Mouse (Mus musculus): ENCODE measurements around the gene Cd200r3.

The Cd200r3 gene

DNA sequence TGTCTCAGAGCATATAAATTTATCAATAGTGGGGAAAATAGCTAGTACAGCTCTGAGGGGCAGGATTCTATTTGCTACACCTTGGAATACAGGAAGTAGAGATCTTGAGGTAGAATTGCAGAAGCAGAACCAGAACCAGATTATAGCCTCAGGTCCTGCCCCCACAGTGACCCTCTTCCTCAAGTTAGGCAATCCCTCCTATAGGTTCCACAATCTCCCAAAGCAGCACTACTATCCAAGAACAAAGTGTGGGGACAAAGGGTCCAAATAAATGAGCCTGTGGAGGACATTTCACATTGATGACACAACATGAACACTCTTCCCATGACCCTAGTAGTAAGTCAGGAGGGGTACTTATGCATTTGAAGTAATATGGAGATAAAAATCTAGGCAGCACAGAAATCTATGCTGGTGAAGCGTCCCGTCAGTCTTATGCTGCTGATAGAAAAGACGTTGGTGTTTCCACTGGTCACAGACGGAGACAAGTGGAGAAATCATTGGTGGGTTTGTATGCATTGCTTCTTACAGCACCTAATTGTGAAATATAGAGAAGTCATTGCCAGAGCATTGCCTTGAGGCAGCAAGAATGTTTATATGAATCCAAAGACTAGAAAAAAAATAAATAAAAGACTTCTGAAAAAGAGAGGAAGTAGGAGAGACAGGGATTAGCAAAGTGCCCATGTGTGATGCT, 45.3 kb downstream of the Cd200r3 start:
- no peak for DNase-seq (ENCODE audit: low spot score)

DNA sequence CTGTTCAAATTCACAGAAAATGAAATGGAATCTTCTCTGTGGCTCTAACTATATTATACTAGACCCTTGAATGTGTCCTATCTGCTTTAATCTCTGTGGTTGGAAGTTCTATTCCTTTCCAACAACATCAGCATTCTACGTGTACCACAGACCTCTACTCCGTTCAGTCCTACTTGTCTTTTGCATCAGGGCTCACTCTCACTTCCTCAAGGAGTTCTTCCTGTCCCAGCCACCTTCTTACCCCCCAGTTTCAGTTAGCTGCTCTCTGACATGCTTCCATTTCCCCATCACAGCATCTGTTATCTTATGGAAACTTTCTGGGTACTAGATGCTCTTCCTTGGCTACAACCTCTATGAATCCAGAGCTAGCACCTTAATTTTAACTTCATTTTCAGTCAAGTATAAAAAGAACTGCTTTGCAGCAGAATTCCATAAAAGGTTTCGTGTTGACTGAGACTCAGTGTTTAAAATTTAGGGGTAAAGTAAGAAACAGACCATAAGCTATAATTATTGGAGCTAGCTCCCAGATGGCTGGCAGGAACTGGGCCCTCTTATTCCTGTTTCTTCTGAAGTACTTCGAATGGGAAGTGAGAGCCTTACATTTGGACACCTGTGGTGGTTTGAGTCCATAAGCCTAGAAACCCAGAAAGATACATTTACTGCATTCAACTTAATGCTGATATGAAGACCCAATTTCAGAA, 50.0 kb downstream of the Cd200r3 start:
- no peak for DNase-seq (ENCODE audit: low spot score)

DNA sequence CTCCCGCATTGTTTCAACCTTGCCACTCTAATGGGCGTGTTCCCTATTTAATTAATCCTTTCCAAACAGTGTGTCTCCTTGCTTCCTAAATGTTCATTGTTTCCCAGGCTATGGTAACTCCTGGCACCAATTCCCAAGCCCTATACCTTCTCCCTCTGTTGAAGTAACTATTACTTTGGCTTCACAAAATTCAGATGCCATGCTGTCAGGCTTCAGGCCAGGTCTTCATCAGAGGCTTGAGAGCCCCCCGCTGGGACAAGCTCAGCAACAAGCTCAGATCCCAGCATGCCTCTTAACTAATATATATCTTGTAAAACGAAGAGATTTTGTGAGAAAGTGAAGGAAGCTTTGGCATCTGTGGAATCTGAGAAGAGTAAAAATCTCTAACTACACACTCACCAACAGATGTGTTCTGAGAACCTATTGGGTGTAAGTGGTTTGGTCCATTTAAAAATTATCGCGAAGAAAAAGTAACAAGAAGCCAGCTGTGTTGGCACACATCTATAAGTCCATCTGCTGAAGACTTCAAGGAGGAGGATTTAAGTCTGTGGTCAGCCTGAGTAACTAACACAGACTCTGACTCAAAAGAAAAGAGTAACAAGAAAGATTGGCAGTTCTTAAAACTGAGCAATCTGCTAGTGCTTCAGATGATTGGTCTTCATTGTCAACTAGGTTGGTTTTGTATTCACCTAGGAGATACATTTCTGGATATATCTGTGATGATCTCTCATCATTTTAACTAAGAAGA, 50.9 kb downstream of the Cd200r3 start:
- DNase-seq (ENCODE audit: low spot score) = no peak

DNA sequence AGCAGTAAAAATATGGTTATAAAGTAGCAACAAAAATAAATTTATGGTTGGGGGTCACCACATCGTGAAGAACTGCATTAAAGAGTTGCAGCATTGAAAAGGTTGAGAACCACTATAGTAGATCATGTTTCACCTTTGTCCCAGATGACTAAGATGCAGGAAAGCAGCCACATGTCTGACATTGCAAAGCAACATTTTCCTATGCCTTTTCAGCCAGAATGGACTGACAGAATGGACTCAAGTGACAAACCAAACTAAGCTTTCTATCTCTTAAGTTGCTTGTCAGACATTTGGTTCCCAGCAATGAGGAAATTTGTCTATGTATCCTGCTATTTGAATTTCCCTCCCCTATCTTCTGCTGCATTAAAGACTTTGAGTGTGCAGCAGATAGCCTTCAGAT, 51.6 kb downstream of the Cd200r3 start:
- DNase-seq (ENCODE audit: low spot score) = no peak

DNA sequence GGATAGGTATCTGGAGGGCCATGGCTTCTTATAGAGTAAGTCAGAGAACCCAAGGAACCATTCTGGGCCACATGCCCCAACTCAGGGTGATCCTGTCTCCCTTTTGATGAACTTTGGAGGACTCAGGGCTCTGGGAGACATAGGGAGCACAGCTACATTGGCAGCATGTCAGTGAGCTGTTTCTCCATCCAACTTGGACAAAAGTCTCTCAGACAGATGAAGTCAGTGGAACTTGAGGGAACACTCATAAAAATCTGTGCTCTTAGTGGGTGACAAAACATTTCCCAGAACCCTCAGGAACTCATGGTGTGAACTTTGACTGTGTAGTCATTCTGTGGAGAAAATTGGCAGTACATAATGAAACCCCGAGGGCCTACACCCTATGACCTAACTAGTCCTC, 53.2 kb downstream of the Cd200r3 start:
- no peak for DNase-seq (ENCODE audit: low spot score)

DNA sequence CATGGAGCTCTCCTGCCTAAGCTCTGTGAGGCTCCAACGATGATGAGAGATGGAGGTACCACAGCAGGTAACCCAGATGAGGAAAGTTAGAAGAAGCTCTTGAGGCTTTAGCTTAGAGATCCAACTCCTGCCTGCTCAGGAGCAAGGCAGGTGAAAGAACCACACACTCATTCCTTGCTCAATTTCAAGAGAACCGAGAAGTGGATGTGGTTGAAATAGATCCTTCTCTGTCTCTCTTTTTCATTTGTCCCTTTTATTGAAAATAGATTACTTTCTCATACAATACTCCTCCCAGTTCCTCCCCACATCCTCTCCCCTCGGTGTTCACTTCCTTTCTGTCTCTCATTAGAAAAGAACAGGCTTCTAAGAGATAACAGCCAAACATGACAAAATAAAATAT, 56.1 kb downstream of the Cd200r3 start:
- no peak for DNase-seq (ENCODE audit: low spot score)

DNA sequence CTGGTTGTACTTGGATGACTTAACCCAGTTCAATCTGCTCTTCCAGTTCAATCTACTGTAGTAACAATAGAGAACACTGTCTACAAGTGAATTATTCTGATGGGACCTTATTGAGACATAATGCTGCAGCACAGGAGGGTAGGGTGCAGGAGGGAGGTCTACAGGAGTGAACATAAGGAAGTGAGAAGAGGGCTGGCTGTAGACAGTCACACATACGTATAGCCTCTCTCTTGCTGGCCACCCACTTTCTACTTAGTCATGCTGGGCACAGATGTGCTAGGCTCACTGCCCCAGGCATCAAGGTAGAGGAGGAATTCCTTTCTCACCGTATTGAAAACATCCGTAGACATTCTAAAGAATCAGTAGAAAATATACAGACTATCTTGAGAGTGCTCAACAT, 61.0 kb downstream of the Cd200r3 start:
- no peak for DNase-seq (ENCODE audit: low spot score)

DNA sequence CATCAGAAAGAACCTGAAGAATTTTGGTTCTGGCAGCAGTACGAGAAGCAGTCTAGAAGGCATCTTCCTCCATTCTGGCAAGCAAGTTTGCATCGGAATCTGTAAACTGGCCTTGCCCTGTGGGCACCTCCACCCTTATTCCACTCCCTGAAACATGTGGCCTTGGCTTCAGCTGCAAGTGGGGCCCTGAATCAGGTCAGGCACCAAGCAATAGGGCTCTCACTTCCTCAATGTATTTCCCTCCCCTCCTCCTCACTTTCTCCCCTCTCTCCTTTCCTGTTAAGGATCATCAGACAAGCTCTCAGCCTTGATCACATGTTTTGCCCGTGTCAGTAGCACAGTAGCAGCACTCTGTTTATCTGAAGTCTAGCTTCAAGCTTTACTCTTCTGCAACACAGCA, 61.8 kb downstream of the Cd200r3 start:
- DNase-seq (ENCODE audit: low spot score) = no peak

DNA sequence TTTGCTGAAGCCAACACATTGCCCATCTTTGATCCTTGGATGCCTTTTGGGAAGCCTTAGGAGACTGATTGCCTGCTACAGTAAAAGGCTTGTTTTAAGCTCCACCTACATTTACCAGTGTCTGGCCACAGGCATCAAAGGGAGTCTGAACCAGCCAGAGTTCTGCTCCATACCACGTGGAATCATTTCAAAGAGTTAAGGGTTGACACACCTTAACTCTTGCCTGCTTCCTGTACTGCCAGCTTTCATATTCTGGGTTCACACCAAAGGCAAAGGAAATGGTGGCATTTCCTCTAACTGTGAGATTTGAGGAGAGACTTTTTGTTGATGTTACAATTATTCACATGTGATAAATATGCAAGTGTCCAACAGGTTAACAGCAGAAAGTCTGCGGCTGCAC, 63.5 kb downstream of the Cd200r3 start:
- DNase-seq (ENCODE audit: low spot score) = no peak

DNA sequence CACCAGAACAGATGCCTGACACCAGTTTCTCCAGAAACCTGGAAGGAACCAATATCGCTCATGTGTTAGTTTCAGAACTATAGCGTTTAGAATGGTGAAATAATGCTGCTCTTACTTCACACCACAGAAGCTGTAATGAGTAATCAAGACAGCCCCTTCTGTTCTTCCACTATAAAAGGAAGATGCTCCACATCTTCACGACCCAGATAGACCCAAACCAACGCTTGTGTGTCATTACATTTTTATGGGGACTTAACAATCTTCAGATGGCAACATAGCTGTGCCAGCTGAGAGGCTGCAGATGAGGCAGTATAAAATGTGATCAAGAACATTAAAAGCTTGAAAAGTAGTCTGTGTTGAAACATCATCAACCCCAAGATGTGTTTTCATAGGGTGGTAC, 64.3 kb downstream of the Cd200r3 start:
- no peak for DNase-seq (ENCODE audit: low spot score)

DNA sequence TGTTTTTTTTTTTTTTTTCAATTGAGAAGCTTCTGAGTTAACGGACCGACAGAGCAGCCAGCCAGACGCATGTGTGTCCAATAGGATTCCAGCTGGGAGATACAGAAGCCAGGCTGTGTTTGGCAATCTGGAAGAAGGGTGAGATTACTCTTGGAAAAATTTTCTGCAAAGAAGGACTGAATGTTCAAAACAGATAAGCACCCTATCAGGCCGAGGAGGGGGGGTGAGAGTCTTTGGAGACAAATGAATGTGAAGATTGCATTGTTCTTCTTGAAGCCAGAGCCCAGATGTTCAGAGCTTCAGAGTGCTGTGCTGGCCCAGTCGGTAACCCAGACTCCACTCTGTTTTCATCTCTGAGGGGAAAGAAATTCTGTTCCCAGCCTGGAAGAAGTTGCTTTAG, 66.2 kb downstream of the Cd200r3 start:
- DNase-seq (ENCODE audit: low spot score) = no peak

DNA sequence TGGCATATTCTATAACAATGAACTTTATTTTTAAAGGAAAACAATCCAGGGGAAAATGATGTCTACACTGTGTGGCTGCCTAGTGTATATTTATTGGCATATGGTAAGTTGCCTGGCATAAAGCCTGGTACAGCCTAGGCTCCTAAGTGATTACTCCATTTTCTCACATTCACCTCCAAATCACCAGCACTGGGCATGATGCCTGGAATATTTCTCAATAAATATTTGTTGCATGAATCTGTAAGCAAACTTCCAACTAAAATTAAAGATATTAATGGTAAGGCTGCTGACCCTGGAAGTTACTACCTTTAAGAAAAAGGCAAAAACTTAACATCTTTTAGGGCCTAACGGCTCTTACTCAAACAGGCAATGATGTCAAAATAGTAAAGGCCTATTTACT, 72.1 kb downstream of the Cd200r3 start:
- no peak for DNase-seq (ENCODE audit: low spot score)

DNA sequence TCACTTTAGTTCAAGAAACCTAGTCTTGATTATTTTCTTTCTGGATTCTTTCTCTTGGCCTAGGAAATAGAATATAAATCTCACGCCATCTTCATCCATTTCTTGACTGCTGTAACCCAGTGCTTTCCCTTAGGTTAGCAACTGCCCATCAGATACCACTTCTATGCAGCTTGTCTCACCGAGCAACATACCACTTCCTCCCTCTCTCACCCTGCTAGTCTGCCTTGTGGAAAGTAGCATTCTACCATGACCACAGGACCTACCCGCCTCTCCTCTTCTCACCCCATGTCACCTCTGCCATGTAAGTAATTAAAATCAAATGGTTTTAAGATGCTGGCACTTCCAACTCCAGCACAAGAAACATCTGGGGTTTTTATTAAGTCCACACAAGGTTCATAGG, 73.0 kb downstream of the Cd200r3 start:
- DNase-seq (ENCODE audit: low spot score) = no peak

DNA sequence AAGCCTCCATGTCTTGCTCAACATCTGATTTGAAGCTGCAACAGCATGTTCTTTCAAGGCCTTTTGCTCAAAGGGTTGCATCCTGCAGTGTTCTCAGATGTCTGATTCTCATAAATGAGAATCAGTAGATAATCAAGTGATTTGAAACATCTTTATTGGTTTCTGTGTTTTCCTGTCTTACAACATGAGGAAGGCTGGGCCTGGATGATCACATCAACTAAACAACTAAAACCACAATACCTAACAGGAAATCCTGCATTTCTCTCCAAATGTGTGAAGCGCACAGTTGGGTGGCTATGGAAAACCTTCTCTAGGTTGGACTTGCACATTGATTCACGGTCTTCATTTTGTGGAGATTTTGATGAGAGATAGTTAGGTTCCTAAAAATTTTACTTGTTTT, 75.4 kb downstream of the Cd200r3 start:
- no peak for DNase-seq (ENCODE audit: low spot score)

DNA sequence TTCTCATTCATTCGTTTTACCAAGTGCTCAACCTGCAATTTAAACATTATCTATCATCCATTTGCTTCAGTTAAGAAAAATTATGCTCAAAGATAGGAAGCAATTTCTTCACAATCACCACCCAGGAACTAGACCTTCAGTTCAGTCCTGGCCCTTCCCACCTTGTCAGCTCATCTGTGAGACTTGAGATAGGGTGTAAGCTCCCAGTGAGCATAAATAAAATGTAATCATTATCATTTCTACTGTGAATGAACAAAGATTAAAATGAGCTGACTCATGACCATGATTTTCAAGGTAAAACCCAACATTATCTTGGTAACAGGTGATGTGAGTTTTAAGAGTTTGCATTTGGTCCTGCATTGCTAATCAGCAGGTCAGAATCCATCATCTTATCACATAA, 76.6 kb downstream of the Cd200r3 start:
- no peak for DNase-seq (ENCODE audit: low spot score)

DNA sequence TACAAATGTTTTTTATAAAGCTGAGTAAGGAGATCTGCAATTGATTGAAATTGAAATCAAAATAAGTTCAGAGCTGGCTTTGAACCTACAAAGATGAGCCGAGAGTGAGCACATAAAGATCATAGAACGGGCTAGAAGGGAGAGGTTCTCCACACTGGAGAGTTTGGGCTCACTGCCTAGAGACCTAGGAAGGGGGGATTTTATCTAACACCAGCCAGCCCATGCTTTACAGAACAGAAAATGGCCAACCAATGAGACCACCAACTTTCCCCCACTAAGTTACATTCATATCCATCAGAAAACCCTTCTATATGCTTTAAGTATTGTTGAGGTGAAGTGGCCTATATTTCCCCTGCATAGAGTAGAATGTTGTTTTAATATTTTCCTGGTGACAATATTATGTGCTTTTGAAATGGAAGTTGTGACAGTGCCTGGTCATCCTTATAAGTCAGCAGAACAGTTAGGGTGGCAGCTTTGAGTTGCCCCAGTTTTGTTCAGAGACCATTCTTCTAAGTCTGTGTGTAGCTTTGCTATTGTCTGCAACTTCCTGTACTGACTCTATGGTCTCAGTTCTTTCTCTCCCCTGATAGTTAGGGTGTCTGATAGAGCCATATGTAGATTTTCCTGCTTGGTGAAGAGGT, 77.3 kb downstream of the Cd200r3 start:
- DNase-seq (ENCODE audit: low spot score) = no peak

DNA sequence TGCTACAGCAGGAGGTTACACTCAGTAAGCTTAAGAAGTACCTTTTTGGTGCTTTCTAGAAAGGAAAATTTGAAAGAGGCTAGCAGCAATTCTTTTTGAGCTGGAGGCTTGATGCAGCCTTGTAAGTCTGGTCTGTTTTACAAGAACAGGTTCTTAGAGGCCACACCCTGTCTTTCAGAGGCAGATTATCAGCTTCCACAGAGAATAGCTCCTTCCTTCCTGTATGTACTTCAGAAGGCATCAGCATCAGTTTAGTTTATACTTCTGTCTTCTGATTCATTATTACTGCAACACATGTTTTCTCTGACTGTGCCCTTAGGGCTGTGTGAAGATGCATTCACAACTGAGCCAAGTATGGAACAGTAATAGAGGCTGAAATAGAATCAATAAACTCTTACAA, 78.0 kb downstream of the Cd200r3 start:
- DNase-seq (ENCODE audit: low spot score) = no peak

DNA sequence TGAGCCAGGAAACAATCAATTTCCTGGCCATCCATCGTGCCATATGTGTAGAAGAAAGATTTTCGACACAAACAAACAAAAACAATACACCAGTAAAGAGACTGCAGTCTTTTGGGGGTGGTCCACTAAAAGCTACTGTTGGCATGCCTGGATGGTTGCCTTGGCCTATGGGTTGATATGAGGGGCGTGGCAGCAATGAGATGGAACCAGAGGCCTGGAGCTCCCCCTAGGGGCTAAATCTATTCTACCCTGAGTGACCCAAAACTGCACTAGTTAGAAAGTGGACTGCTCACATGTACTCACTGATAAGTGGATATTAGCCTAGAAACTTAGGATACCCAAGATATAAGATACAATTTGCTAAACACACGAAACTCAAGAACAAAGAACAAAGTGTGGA, 80.4 kb downstream of the Cd200r3 start:
- peak; percentile 49 for DNase-seq (ENCODE audit: low spot score)

DNA sequence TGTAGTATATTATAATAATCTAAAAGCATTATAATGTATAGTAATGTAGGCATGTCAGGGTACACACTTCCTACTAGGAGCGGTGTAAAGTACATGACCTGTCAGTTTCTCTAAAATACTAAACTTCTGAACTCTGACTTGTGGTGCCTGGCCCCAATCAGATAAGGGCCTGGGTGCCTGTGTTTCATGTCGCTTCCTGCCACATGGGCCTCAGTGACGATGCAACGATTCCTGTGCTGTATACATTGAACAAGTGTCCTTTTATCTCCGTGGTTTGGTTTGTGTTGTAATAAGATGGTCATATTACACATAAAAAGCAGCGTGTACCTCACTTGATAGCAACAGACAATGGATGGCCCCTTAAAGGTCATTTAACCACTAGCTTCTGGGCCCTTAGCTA, 81.8 kb downstream of the Cd200r3 start:
- DNase-seq (ENCODE audit: low spot score) = no peak

DNA sequence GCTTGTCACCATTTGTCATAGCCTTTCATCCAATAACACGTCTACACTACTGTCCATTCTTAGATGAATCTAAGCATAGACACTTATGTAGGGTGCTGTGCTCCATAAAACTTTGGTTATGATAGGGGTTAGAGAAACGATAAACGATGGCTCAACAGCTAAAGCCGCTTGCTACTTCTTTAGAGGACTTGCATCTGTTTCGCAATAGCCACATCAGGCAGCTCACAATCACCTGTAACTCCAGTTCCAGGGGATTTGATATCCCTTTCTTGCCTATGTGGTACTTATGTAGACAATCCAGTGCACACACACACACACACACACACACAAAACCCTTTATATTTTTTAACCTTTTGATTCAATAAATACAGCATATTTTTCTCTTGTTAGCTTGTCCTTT, 85.6 kb downstream of the Cd200r3 start:
- DNase-seq (ENCODE audit: low spot score) = no peak

DNA sequence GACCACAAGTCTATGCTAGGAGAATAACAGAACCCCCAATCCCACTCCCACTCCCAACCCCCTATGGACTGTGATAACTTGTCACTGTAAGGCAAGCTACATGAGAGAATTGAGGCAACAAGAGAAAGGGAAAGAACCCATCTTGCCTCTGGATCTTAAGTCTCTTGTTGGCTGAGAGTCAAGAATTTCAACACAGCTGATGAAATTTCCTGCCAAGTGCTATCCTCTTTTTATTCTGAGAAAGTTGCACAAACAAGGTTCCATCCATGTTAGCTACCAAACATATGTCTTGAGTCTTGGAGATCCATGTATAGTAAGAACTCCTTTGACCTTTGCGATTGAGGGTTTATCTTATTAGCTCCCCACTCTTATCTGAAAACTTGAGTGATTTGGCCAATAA, 86.0 kb downstream of the Cd200r3 start:
- DNase-seq (ENCODE audit: low spot score) = no peak

DNA sequence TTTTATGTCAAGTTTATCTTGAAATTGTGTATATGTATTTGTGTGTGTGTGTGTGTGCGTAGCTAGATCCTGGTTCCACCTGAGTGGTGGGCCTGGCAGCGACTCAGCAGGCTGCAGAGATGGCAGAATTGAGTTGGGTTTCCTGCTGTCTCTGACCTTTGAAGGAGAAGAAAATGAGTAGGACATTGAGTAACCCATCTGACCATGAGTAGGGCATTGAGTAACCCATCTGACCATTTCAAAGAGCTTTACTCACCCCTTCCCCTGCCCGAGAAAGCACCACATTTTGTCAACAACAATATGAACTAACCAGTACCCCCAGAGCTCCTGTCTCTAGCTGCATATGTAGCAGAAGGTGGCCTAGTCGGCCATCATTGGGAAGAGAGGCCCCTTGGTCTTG, 86.6 kb downstream of the Cd200r3 start:
- DNase-seq (ENCODE audit: low spot score) = no peak

DNA sequence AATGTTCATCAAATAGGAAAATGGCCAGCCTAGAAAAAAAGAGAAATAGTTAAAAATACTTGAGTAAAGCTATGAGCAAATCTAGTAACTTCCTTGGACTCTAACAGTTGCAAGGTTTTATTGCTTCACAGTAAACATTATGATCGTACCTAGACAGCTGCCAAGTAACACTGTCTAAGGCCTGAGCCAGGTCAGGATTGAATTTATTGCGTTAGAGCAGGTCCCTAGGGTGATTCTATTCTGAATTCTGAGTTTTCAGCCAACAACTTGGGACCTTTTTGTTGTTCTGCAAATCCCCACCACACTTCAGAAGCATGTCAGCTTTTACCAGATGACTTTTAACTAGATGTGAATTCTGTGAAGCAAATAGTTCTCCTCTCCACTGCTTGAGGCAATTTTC, 87.3 kb downstream of the Cd200r3 start:
- no peak for DNase-seq (ENCODE audit: low spot score)
